Mouse (Mus musculus): ENCODE data around the gene Gpr142.

DNA sequence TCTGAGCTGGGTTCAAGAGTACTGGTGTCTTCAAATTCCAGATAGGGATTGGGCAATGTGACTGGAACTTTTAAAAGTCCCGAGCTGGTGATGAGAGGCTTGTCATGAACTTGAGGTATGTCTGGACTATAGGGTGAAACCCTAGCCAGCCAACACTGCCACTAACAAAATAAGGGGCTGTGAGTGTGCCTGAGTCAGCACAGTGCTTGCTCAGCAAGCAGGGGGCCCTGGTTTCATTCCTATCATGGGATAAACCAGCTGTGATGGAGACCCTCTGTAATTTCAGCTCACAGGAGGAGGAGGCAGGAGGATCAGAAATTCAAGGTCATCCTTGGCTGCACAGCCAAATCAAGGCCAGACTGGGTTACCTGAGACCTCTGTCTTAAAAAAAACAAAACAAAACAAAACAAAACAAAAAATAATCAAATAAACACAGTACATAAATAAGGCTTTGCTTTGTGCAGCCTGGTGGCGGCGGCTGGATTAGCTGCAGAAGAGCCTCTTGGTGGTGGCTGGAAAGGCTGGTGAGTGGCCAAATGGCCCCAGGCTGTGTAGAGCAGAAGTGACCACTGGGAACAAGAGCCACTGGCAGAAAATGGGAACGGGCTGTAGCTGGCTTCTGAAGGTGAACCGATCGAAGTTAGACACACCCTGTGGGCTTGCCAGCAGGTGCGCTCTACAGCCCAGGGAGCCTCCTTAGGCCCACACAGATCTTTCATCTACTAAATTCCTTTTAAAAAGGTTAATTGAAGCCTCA lies 45.9 kb downstream of the Gpr142 start:
- no peak for TF ChIP-seq CTCF (IDR thresholded peaks at IDR 0.05; ENCODE audit: borderline replicate concordance, control insufficient read depth, extremely low read depth, insufficient read depth, low read length, poor library complexity)
- no peak for TF ChIP-seq POLR2A (IDR thresholded peaks at IDR 0.05; ENCODE audit: control insufficient read depth, extremely low read depth, insufficient read depth, low read length, poor library complexity)
